Mouse (Mus musculus) kidney, embryonic 14.5 days (tissue): Measurements from ENCODE around the gene Cygb. TPM values are rescaled to one million over a fixed set of nuclear protein-coding genes. Genes with fewer than 3 reads are reported as not detected.
"Not testable (repeated sequence)": the region's sequence is repeated elsewhere in the genome, so short reads cannot be mapped to it uniquely, and the experiment has no call there.

Experiments
- ATAC-seq: fragments of 200-750 bp; cut with Nextera tagmentation; 2 replicates; pipeline ENCODE4 v1.8.0; 2017; ENCODE audit warnings: moderate number of reproducible peaks, mild to moderate bottlenecking, moderate TSS enrichment, moderate library complexity; ENCODE audit not compliant: low FRiP score, low TSS enrichment
- H3K27ac ChIP-seq: fragments of 300-500 bp; sonication (generic); 2 replicates; pipeline ENCODE4 v1.5.1; 2014; ENCODE audit warnings: low read depth, mild to moderate bottlenecking, low read length, moderate library complexity, mixed read lengths
- H3K27me3 ChIP-seq: fragments of 300-500 bp; sonication (generic); 2 replicates; pipeline ENCODE4 v1.6.1; 2014; ENCODE audit warnings: mild to moderate bottlenecking, low read length; ENCODE audit not compliant: control insufficient read depth, insufficient read depth
- H3K36me3 ChIP-seq: fragments of 300-500 bp; sonication (generic); 2 replicates; pipeline ENCODE4 v1.6.1; 2014; ENCODE audit warnings: low read length, mixed read lengths; ENCODE audit not compliant: control insufficient read depth, insufficient read depth
- H3K4me1 ChIP-seq: fragments of 300-500 bp; sonication (generic); 2 replicates; pipeline ENCODE4 v1.6.1; 2014; ENCODE audit warnings: low read length, mixed read lengths; ENCODE audit not compliant: control insufficient read depth, insufficient read depth
- H3K4me2 ChIP-seq: fragments of 300-500 bp; sonication (generic); replicated peaks from 2 replicates; pipeline ENCODE4 v1.6.1; 2014; ENCODE audit warnings: low read depth, mild to moderate bottlenecking, low read length
- H3K4me3 ChIP-seq: fragments of 300-500 bp; sonication (generic); 2 replicates; pipeline ENCODE4 v1.5.1; 2014; ENCODE audit warnings: mild to moderate bottlenecking, low read length
- H3K9ac ChIP-seq: fragments of 300-500 bp; sonication (generic); 2 replicates; pipeline ENCODE4 v1.6.1; 2014; ENCODE audit warnings: low read depth, mild to moderate bottlenecking, low read length, moderate library complexity
- H3K9me3 ChIP-seq: fragments of 300-500 bp; sonication (generic); 2 replicates; pipeline ENCODE4 v1.6.1; 2016; ENCODE audit warnings: low read length; ENCODE audit not compliant: control insufficient read depth
- WGBS: fragments of 180-500 bp; shearing (Covaris S2); extraction: QIAGEN DNeasy Blood & Tissue Kit; methylation state at CpG from one replicate; pipeline ENCODE4 v1.1.7; 2014; 5-methylcytosine and 5-hydroxymethylcytosine counted together
- polyA plus RNA-seq: library from polyadenylated mRNA; unstranded; fragments of >200 nt; fragmentation: Nextera tagmentation; extraction: Ambion mirVana; gene quantifications from 2 replicates; pipeline ENCODE4 v1.2.1, GENCODE M21; 2014

Cygb gene
- polyA plus RNA-seq, 1 experiment from 2014 or later: 11.3 TPM

- WGBS: 67% methylated on average over 8 of the region's 8 CpGs
- not testable (repeated sequence) for H3K36me3 ChIP-seq, H3K4me3 ChIP-seq, H3K9me3 ChIP-seq, H3K9ac ChIP-seq, H3K27ac ChIP-seq, ATAC-seq, H3K27me3 ChIP-seq, H3K4me1 ChIP-seq, H3K4me2 ChIP-seq
Measured at GRCm38 (mm10) chr11:116636607-116637006, 17.5 kb downstream of the Cygb start.

- WGBS: 80% methylated on average over 10 of the region's 10 CpGs
- no peaks in the 10 kb centered on the region for H3K36me3 ChIP-seq
- no peak overlapping the region for H3K9ac ChIP-seq
- H3K4me1 ChIP-seq: peaks cover 6% of the 10 kb centered on the region; the same call in 1 of the 2 replicates
- no peaks in the 10 kb centered on the region for H3K9me3 ChIP-seq
- no peak for ATAC-seq
- no peaks in the 10 kb centered on the region for H3K27me3 ChIP-seq
- no peak overlapping the region for H3K4me2 ChIP-seq
- no peak overlapping the region for H3K4me3 ChIP-seq
- no peak overlapping the region for H3K27ac ChIP-seq
Measured at GRCm38 (mm10) chr11:116632962-116633361, 21.2 kb downstream of the Cygb start.

GRCm38 (mm10) chr11:116630171-116630965 is 23.7 kb downstream of the Cygb start:
- WGBS: 34% methylated on average over 12 of the region's 12 CpGs
- H3K27ac ChIP-seq: no peak overlapping the region
- H3K4me1 ChIP-seq: peaks cover 6% of the 10 kb centered on the region; the same call in 1 of the 2 replicates
- H3K9ac ChIP-seq: no peak overlapping the region
- H3K9me3 ChIP-seq: no peaks in the 10 kb centered on the region
- no peak overlapping the region for H3K4me3 ChIP-seq
- H3K36me3 ChIP-seq: no peaks in the 10 kb centered on the region
- ATAC-seq: no peak
- no peaks in the 10 kb centered on the region for H3K27me3 ChIP-seq
- H3K4me2 ChIP-seq: no peak overlapping the region

- Histone ChIP-seq H3K36me3 (no peaks in the 10 kb centered on the region), H3K4me3 (no peak overlapping the region), H3K9ac (no peak overlapping the region), H3K9me3 (no peaks in the 10 kb centered on the region), H3K27me3 (no peaks in the 10 kb centered on the region), H3K27ac (no peak overlapping the region), H3K4me1 (peaks cover 6% of the 10 kb centered on the region; the same call in 1 of the 2 replicates), H3K4me2 (no peak overlapping the region)
- ATAC-seq: no peak
- WGBS: 91% methylated on average over 6 of the region's 6 CpGs
Measured at GRCm38 (mm10) chr11:116629472-116629871, 24.6 kb downstream of the Cygb start.

GRCm38 (mm10) chr11:116628712-116629111 is 25.4 kb downstream of the Cygb start:
- ATAC-seq: peak; percentile 46; the same call in 1 of the 2 replicates
- H3K27ac ChIP-seq: no peak overlapping the region

GRCm38 (mm10) chr11:116627072-116628020 is 26.8 kb downstream of the Cygb start:
- ATAC-seq: no peak
- Histone ChIP-seq H3K9me3 (no peaks in the 10 kb centered on the region), H3K4me2 (no peak overlapping the region), H3K27ac (no peak overlapping the region), H3K4me3 (no peak overlapping the region), H3K36me3 (no peaks in the 10 kb centered on the region), H3K9ac (no peak overlapping the region), H3K4me1 (peaks cover 19% of the 10 kb centered on the region; the same call in 1 of the 2 replicates), H3K27me3 (no peaks in the 10 kb centered on the region; the same call in 1 of the 2 replicates)
- 40% methylated on average over 10 of the region's 10 CpGs for WGBS

More at GRCm38 (mm10) chr11:116628712-116629111, 25.4 kb downstream of the Cygb start:
- Histone ChIP-seq H3K36me3 (no peaks in the 10 kb centered on the region), H3K4me3 (no peak overlapping the region), H3K9ac (no peak overlapping the region), H3K4me2 (no peak overlapping the region), H3K27me3 (no peaks in the 10 kb centered on the region), H3K4me1 (peaks cover 6% of the 10 kb centered on the region; the same call in 1 of the 2 replicates), H3K9me3 (no peaks in the 10 kb centered on the region)
- WGBS: 62% methylated on average over 9 of the region's 9 CpGs

- Histone ChIP-seq H3K9me3 (no peaks in the 10 kb centered on the region), H3K27ac (no peak within 1 kb of the TSS), H3K4me2 (no peak within 1 kb of the TSS), H3K27me3 (no peaks in the 10 kb centered on the region; the same call in 1 of the 2 replicates), H3K36me3 (no peaks in the 10 kb centered on the region), H3K4me1 (peaks cover 26% of the 10 kb centered on the region), H3K4me3 (no peak within 1 kb of the TSS), H3K9ac (no peak within 1 kb of the TSS)
- 60% methylated on average over 10 of the region's 10 CpGs for WGBS
- no peak for ATAC-seq
Measured at GRCm38 (mm10) chr11:116626299-116627071, 27.6 kb downstream of the Cygb start, which contains the start of gene Rhbdf2. Gene Rhbdf2, minus strand, starts transcription at chr11:116627019.
